In genomic region chr2:122531290-122531689, GRCm38 (mm10) we compare ENCODE assay signal across 14 mouse cellular contexts. TPM values are rescaled to one million over a fixed set of nuclear protein-coding genes. Genes with fewer than 3 reads are reported as not detected.
A peak's percentile ranks its signal among the peaks of the same experiment; 100 is the strongest.
DNase-seq lines count a peak whose midpoint lies in the region; ATAC-seq lines count a peak whose summit lies in the region.
"Had no signal": no experiment of that assay in that cellular context is flagged by ENCODE, and none has a peak within 500 bp of the region (broad histone marks: within the 10 kb centered on the region; RNA-seq: fewer than 3 reads in every experiment).

No protein-coding gene starts in this region.

- intact Hi-C loops in left cerebral cortex, postnatal 4 days (cut with DNase I), result no loop called here
- intact Hi-C loops in left cerebral cortex, postnatal 36 days (cut with DNase I), result no loop called here

- no peaks in the 10 kb centered on the region for H3K36me3 ChIP-seq in midbrain, embryonic 15.5 days (replicated peaks)
- H3K36me3 ChIP-seq: G1E had no signal

- H3K4me3 ChIP-seq in midbrain, embryonic 15.5 days, result no peak overlapping the region
- H3K4me3 ChIP-seq: myocyte had no signal

- H3K9ac ChIP-seq in midbrain, embryonic 15.5 days, result no peak overlapping the region

- H3K27ac ChIP-seq in midbrain, embryonic 15.5 days, result peak overlapping the region; percentile 58

- ATAC-seq in midbrain, embryonic 15.5 days (replicated peaks), result peak; percentile 46
- no peak for ATAC-seq in activated CD4-positive, CD25-positive, alpha-beta regulatory T cell, adult 4 months

- no peaks in the 10 kb centered on the region for H3K4me1 ChIP-seq in midbrain, embryonic 15.5 days

- WGBS in midbrain, embryonic 15.5 days, result 66% methylated on average over 7 of the region's 7 CpGs

- H3K27me3 ChIP-seq in midbrain, embryonic 15.5 days (replicated peaks), result no peaks in the 10 kb centered on the region

- no peaks in the 10 kb centered on the region for H3K9me3 ChIP-seq in midbrain, embryonic 15.5 days
- H3K9me3 ChIP-seq: G1E had no signal

- H3K4me2 ChIP-seq in midbrain, embryonic 15.5 days, result no peak overlapping the region

- peak; percentile 1 for DNase-seq in cerebellum, adult 9-11 months
- DNase-seq in cerebellum, adult 11-12 months, result no peak
- peak; percentile 72 for DNase-seq in left cerebral cortex, postnatal 4 days
- DNase-seq in left cerebral cortex, postnatal 36 days (ENCODE audit: low spot score in 2 of 2), result no peak
- peak; percentile 26 to 27 for DNase-seq in cerebellum, postnatal 36 days
- DNase-seq in spleen, postnatal 36 days (ENCODE audit: low spot score in 2 of 2), result no peak
- DNase-seq: B cell, adult 2 months; heart, postnatal 36 days; lung, postnatal 4 days had no signal

RNA-seq across cellular contexts. Expression of gene Gm14085, which starts 46.5 kb away (rescaled TPM):
- under 1 TPM in 1 of 2 experiments, not detected in 1; 0.12 TPM for total RNA-seq in left cerebral cortex, postnatal 4 days (2021)
- not detected for total RNA-seq in left cerebral cortex, postnatal 36 days (2021)
- not detected in 2 replicates for polyA plus RNA-seq in midbrain, embryonic 15.5 days (2015; fragmentation: Nextera tagmentation; extraction: Ambion mirVana)
- polyA plus RNA-seq in activated CD4-positive, CD25-positive, alpha-beta regulatory T cell, adult 4 months (2017; shearing (Covaris generic)), result 1 to 10 TPM; 6.4 to 8.8 TPM
- polyA plus RNA-seq: embryonic facial prominence, embryonic 11.5 days; myocyte had no signal

Comparison
In these comparisons a context has a peak if more than half of its experiments do, and no peak if none do; other contexts are left out.
1. DNase-seq: peak in cerebellum, adult 9-11 months (single experiment), left cerebral cortex, postnatal 4 days (single experiment) and cerebellum, postnatal 36 days (2 of 2); none in cerebellum, adult 11-12 months (single experiment), left cerebral cortex, postnatal 36 days (0 of 2) and spleen, postnatal 36 days (0 of 2).